Mouse (Mus musculus) heart, postnatal 0 days (tissue): ENCODE data around the gene Pxdn.

Source experiments
- CTCF ChIP-seq: IDR thresholded peaks from 2 replicates; pipeline ENCODE4 v1.5.1; 2016; ENCODE audit warnings: antibody characterized with exemption, control low read depth, low read depth
- EP300 ChIP-seq: IDR thresholded peaks from 2 replicates; pipeline ENCODE4 v1.6.1; 2016; ENCODE audit warnings: antibody characterized with exemption, low read depth

- no peak for TF ChIP-seq CTCF
- no peak for TF ChIP-seq EP300
Measured at GRCm38 (mm10) chr12:30003680-30004364, 66.4 kb downstream of the Pxdn start.
